19 mouse cellular contexts compared by ENCODE assay signal in the genomic region with DNA sequence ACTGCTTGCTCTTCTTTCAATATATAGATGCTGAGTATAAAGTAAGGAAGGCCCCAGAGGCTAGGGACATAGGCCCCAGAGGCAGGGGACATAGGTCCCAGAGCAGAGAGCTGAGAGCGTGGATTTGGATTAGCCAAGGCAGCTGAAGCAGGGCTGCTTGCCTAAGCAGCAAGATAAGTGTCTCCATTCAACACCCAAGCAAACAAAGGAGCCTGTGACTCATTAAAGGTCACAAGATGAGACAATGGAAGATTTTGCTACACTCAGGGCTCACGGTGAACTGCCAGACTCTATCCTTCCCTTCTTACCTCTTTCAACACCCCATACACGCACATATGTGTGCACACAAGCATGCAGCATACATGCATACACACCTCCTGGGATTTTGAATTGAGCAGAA.
DNase-seq lines count a peak whose midpoint lies in the region; ATAC-seq and TF ChIP-seq lines count a peak whose summit lies in the region.
"Had no signal": no experiment of that assay in that cellular context is flagged by ENCODE, and none has a peak within 500 bp of the region (broad histone marks: within the 10 kb centered on the region; RNA-seq: fewer than 3 reads in every experiment).

No protein-coding gene starts in this region.

- H3K4me2 ChIP-seq in heart, embryonic 13.5 days: no peak overlapping the region
- no peak overlapping the region for H3K4me2 ChIP-seq in lung, postnatal 0 days (replicated peaks; ENCODE audit: low read depth, low read length)
- H3K4me2 ChIP-seq: forebrain, embryonic 12.5 days; hindbrain, embryonic 12.5 days had no signal

- DNase-seq in adrenal gland, adult (ENCODE audit: inconsistent age in 2 of 2, low spot score in 1 of 2): peak; percentile 42 to 83
- DNase-seq in adrenal gland, postnatal 10 days: no peak
- DNase-seq in heart, postnatal 25 days (ENCODE audit: low spot score): no peak
- DNase-seq in lung, postnatal 0 days (ENCODE audit: low spot score): peak; percentile 54
- DNase-seq in lung, postnatal 10 days: no peak
- DNase-seq in NIH3T3 (ENCODE audit: low read depth): peak; percentile 31
- no peak for DNase-seq in frontal cortex, postnatal 10 days (ENCODE audit: low spot score in 2 of 2)
- DNase-seq: cerebellum, adult 8-10 months; kidney, adult 8-10 months; kidney, postnatal 14 days; left cerebral cortex, postnatal 4 days; liver; lung, postnatal 14 days; retina, postnatal 1 day; thymus, adult 2 months had no signal

- peaks cover 33% of the 10 kb centered on the region for H3K36me3 ChIP-seq in heart, embryonic 13.5 days
- H3K36me3 ChIP-seq in lung, postnatal 0 days (ENCODE audit: insufficient read depth, low read length): no peaks in the 10 kb centered on the region
- H3K36me3 ChIP-seq: forebrain, embryonic 12.5 days; hindbrain, embryonic 12.5 days had no signal

- TF ChIP-seq EP300 in lung, postnatal 0 days (IDR thresholded peaks at IDR 0.05): peak; percentile 42; the same call in 1 of the 2 replicates

- no peak for ATAC-seq in heart, embryonic 13.5 days (ENCODE audit: extremely low read depth, insufficient number of reproducible peaks, low FRiP score, low TSS enrichment)
- ATAC-seq in lung, postnatal 0 days: peak; percentile 51
- ATAC-seq: CD4-positive, CD25-positive, alpha-beta regulatory T cell, adult 4 months had no signal

- no peak overlapping the region for H3K4me3 ChIP-seq in heart, embryonic 13.5 days
- H3K4me3 ChIP-seq in lung, postnatal 0 days (ENCODE audit: low read depth, low read length): no peak overlapping the region
- H3K4me3 ChIP-seq: forebrain, embryonic 12.5 days; hindbrain, embryonic 12.5 days had no signal

- no peaks in the 10 kb centered on the region for H3K27me3 ChIP-seq in heart, embryonic 13.5 days (replicated peaks)
- no peaks in the 10 kb centered on the region for H3K27me3 ChIP-seq in lung, postnatal 0 days (replicated peaks; ENCODE audit: insufficient read depth, low read length)
- H3K27me3 ChIP-seq: forebrain, embryonic 12.5 days; hindbrain, embryonic 12.5 days had no signal

- peak overlapping the region; percentile 66 for H3K27ac ChIP-seq in heart, embryonic 13.5 days (replicated peaks)
- no peak overlapping the region for H3K27ac ChIP-seq in lung, postnatal 0 days (ENCODE audit: low read length)
- H3K27ac ChIP-seq: forebrain, embryonic 12.5 days; hindbrain, embryonic 12.5 days had no signal

- H3K9me3 ChIP-seq in heart, embryonic 13.5 days: no peaks in the 10 kb centered on the region
- no peaks in the 10 kb centered on the region for H3K9me3 ChIP-seq in lung, postnatal 0 days (ENCODE audit: low read length)
- H3K9me3 ChIP-seq: forebrain, embryonic 12.5 days; hindbrain, embryonic 12.5 days had no signal

- intact Hi-C loops in heart, postnatal 25 days (cut with DNase I): no loop called here

- peaks cover 100% of the 10 kb centered on the region for H3K4me1 ChIP-seq in heart, embryonic 13.5 days
- peaks cover 10% of the 10 kb centered on the region; the same call in 1 of the 2 replicates for H3K4me1 ChIP-seq in lung, postnatal 0 days (ENCODE audit: insufficient read depth, low read depth, low read length)

- peak overlapping the region; percentile 44; the same call in 1 of the 2 replicates for H3K9ac ChIP-seq in heart, embryonic 13.5 days
- no peak overlapping the region for H3K9ac ChIP-seq in lung, postnatal 0 days (replicated peaks; ENCODE audit: low read depth)
- H3K9ac ChIP-seq: forebrain, embryonic 12.5 days; hindbrain, embryonic 12.5 days had no signal

- 32% methylated on average over 3 of the region's 3 CpGs for WGBS in heart, embryonic 13.5 days
- 43% methylated on average over 3 of the region's 3 CpGs for WGBS in lung, postnatal 0 days

- TF ChIP-seq CTCF in lung, postnatal 0 days (IDR thresholded peaks at IDR 0.05): no peak

Comparison
In these comparisons a context has a peak if more than half of its experiments do, and no peak if none do; other contexts are left out.
1. DNase-seq: peak in adrenal gland, adult (2 of 2), lung, postnatal 0 days (single experiment) and NIH3T3 (single experiment); none in adrenal gland, postnatal 10 days (single experiment), heart, postnatal 25 days (single experiment), lung, postnatal 10 days (single experiment) and frontal cortex, postnatal 10 days (0 of 2).